Mouse (Mus musculus): Measurements from ENCODE around the gene Syt8. TPM values are rescaled to one million over a fixed set of nuclear protein-coding genes. Genes with fewer than 3 reads are reported as not detected.
A peak's percentile ranks its signal among the peaks of the same experiment; 100 is the strongest.

Gene Syt8
- polyA plus RNA-seq, 1 experiment, result not detected

DNA sequence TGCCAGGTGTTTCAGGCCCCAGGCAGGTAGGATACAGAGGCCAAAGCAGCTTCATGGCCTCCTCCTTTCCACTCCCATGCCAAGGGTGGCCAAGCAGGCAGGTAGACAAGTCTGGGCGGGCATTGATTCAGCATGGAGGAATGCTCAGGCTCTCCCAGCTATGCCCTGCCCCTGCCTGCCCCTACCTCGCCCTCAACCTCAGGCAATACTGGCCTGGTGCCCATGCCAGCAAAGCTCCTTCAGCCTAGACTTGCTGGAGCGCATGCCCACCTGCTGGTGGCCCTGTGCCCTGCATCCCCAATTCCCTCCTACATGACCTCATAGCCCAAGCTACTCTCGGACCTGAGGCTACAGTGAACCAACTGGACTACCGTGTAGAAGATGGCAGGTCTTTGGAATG is 2.7 kb downstream of the Syt8 start:
- no peaks in the 10 kb centered on the region for H3K36me3 ChIP-seq (ENCODE audit: control insufficient read depth, insufficient read depth, low read length, poor library complexity, severe bottlenecking)
- TF ChIP-seq CTCF (IDR thresholded peaks at IDR 0.05; ENCODE audit: low read depth, low read length) (no peak), EP300 (IDR thresholded peaks at IDR 0.05; ENCODE audit: insufficient read depth, low read depth, low read length) (no peak), POLR2A (IDR thresholded peaks at IDR 0.05; ENCODE audit: insufficient read depth, low read length) (no peak)
- peaks cover 1% of the 10 kb centered on the region for H3K4me1 ChIP-seq (ENCODE audit: control insufficient read depth, insufficient read depth, low read length)
- no peak overlapping the region for H3K4me3 ChIP-seq (ENCODE audit: low read depth, low read length)
- no peak overlapping the region for H3K9ac ChIP-seq (ENCODE audit: low read depth, poor library complexity, severe bottlenecking)
- H3K27me3 ChIP-seq (ENCODE audit: control insufficient read depth, insufficient read depth, low read length, poor library complexity, severe bottlenecking), result no peaks in the 10 kb centered on the region
- no peaks in the 10 kb centered on the region for H3K9me3 ChIP-seq (replicated peaks; ENCODE audit: control insufficient read depth, insufficient read depth, low read length, poor library complexity, severe bottlenecking)
- no peak overlapping the region for H3K27ac ChIP-seq (ENCODE audit: insufficient read depth, low read length)

- Histone ChIP-seq H3K4me3 (ENCODE audit: low read depth, low read length) (no peak overlapping the region), H3K36me3 (ENCODE audit: control insufficient read depth, insufficient read depth, low read length, poor library complexity, severe bottlenecking) (no peaks in the 10 kb centered on the region), H3K4me1 (ENCODE audit: control insufficient read depth, insufficient read depth, low read length) (peaks cover 1% of the 10 kb centered on the region), H3K9me3 (replicated peaks; ENCODE audit: control insufficient read depth, insufficient read depth, low read length, poor library complexity, severe bottlenecking) (no peaks in the 10 kb centered on the region), H3K27ac (ENCODE audit: insufficient read depth, low read length) (no peak overlapping the region), H3K27me3 (ENCODE audit: control insufficient read depth, insufficient read depth, low read length, poor library complexity, severe bottlenecking) (no peaks in the 10 kb centered on the region), H3K9ac (ENCODE audit: low read depth, poor library complexity, severe bottlenecking) (no peak overlapping the region)
- no peak for TF ChIP-seq EP300 (IDR thresholded peaks at IDR 0.05; ENCODE audit: insufficient read depth, low read depth, low read length)
- no peak for TF ChIP-seq POLR2A (IDR thresholded peaks at IDR 0.05; ENCODE audit: insufficient read depth, low read length)
- TF ChIP-seq CTCF (IDR thresholded peaks at IDR 0.05; ENCODE audit: low read depth, low read length), result no peak
Observed at GRCm38 (mm10) chr7:142439966-142440365, 5.3 kb downstream of the Syt8 start.

- no peaks in the 10 kb centered on the region for H3K9me3 ChIP-seq (replicated peaks; ENCODE audit: control insufficient read depth, insufficient read depth, low read length, poor library complexity, severe bottlenecking)
- H3K36me3 ChIP-seq (ENCODE audit: control insufficient read depth, insufficient read depth, low read length, poor library complexity, severe bottlenecking), result no peaks in the 10 kb centered on the region
- no peak overlapping the region for H3K4me3 ChIP-seq (ENCODE audit: low read depth, low read length)
- TF ChIP-seq EP300 (IDR thresholded peaks at IDR 0.05; ENCODE audit: insufficient read depth, low read depth, low read length) (no peak), POLR2A (IDR thresholded peaks at IDR 0.05; ENCODE audit: insufficient read depth, low read length) (no peak), CTCF (IDR thresholded peaks at IDR 0.05; ENCODE audit: low read depth, low read length) (peak; percentile 57)
- H3K27me3 ChIP-seq (ENCODE audit: control insufficient read depth, insufficient read depth, low read length, poor library complexity, severe bottlenecking), result no peaks in the 10 kb centered on the region
- peaks cover 1% of the 10 kb centered on the region for H3K4me1 ChIP-seq (ENCODE audit: control insufficient read depth, insufficient read depth, low read length)
- H3K27ac ChIP-seq (ENCODE audit: insufficient read depth, low read length), result no peak overlapping the region
- H3K9ac ChIP-seq (ENCODE audit: low read depth, poor library complexity, severe bottlenecking), result no peak overlapping the region
Observed at GRCm38 (mm10) chr7:142440657-142441114, 6.0 kb downstream of the Syt8 start.

DNA sequence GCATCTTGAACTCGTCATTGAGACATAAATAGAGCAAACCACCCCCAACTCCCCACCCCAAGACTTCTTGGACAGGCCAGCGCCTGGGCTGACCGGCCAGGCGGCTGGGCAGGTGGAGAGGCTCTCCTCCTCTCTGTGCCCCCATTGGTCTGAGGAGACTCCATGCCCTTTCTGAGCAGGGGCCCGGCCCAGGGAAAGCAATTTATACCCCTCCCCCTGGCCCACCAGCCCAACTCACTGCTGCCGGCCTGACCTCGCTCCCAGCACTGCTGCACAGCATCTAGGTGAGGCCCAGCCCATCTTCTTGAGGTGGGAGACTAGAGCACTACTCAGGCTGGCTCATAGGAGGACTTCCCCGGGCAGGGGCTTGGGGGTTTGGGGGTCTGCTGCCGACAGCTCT is 6.9 kb downstream of the Syt8 start, which contains the start of gene Tnni2:
Gene Tnni2, plus strand, starts transcription at position 224 of the 400 bp plus-strand sequence.
- no peak within 1 kb of the TSS for H3K27ac ChIP-seq (ENCODE audit: insufficient read depth, low read length)
- H3K36me3 ChIP-seq (ENCODE audit: control insufficient read depth, insufficient read depth, low read length, poor library complexity, severe bottlenecking), result no peaks in the 10 kb centered on the region
- no peaks in the 10 kb centered on the region for H3K27me3 ChIP-seq (ENCODE audit: control insufficient read depth, insufficient read depth, low read length, poor library complexity, severe bottlenecking)
- no peak within 1 kb of the TSS for H3K4me3 ChIP-seq (ENCODE audit: low read depth, low read length)
- no peaks in the 10 kb centered on the region for H3K9me3 ChIP-seq (replicated peaks; ENCODE audit: control insufficient read depth, insufficient read depth, low read length, poor library complexity, severe bottlenecking)
- TF ChIP-seq EP300 (IDR thresholded peaks at IDR 0.05; ENCODE audit: insufficient read depth, low read depth, low read length) (no peak), CTCF (IDR thresholded peaks at IDR 0.05; ENCODE audit: low read depth, low read length) (no peak), POLR2A (IDR thresholded peaks at IDR 0.05; ENCODE audit: insufficient read depth, low read length) (no peak)
- no peak within 1 kb of the TSS for H3K9ac ChIP-seq (ENCODE audit: low read depth, poor library complexity, severe bottlenecking)
- peaks cover 1% of the 10 kb centered on the region for H3K4me1 ChIP-seq (ENCODE audit: control insufficient read depth, insufficient read depth, low read length)

- H3K9ac ChIP-seq (ENCODE audit: low read depth, poor library complexity, severe bottlenecking), result no peak overlapping the region
- H3K36me3 ChIP-seq (ENCODE audit: control insufficient read depth, insufficient read depth, low read length, poor library complexity, severe bottlenecking), result no peaks in the 10 kb centered on the region
- H3K27ac ChIP-seq (ENCODE audit: insufficient read depth, low read length), result no peak overlapping the region
- H3K27me3 ChIP-seq (ENCODE audit: control insufficient read depth, insufficient read depth, low read length, poor library complexity, severe bottlenecking), result no peaks in the 10 kb centered on the region
- H3K9me3 ChIP-seq (replicated peaks; ENCODE audit: control insufficient read depth, insufficient read depth, low read length, poor library complexity, severe bottlenecking), result no peaks in the 10 kb centered on the region
- no peak for TF ChIP-seq EP300 (IDR thresholded peaks at IDR 0.05; ENCODE audit: insufficient read depth, low read depth, low read length)
- no peak for TF ChIP-seq CTCF (IDR thresholded peaks at IDR 0.05; ENCODE audit: low read depth, low read length)
- TF ChIP-seq POLR2A (IDR thresholded peaks at IDR 0.05; ENCODE audit: insufficient read depth, low read length), result no peak
- no peak overlapping the region for H3K4me3 ChIP-seq (ENCODE audit: low read depth, low read length)
- H3K4me1 ChIP-seq (ENCODE audit: control insufficient read depth, insufficient read depth, low read length), result no peaks in the 10 kb centered on the region
Observed at GRCm38 (mm10) chr7:142442081-142442907, 7.6 kb downstream of the Syt8 start.

DNA sequence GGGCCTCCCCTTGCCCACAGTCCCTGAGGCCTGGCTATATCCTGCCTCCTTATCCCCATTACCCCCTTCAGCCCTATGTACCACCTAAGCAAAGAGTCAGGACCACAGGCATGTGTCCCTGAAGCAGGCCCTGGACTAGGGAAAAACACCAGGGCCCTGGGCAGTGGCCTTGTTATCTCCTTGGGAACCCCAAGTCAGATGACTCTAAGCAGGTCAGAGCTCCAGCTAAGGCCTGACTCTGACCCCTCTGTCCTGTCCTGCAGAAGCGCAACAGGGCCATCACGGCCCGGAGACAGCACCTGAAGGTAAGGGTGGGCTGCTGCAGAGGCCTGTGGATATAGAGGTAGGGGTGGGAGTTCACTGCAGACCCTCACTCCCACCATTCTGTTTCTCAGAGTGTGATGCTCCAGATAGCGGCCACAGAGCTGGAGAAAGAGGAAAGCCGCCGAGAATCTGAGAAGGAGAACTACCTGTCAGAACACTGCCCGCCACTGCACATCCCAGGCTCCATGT is 8.3 kb downstream of the Syt8 start:
- Histone ChIP-seq H3K4me1 (ENCODE audit: control insufficient read depth, insufficient read depth, low read length) (no peaks in the 10 kb centered on the region), H3K4me3 (ENCODE audit: low read depth, low read length) (no peak overlapping the region), H3K36me3 (ENCODE audit: control insufficient read depth, insufficient read depth, low read length, poor library complexity, severe bottlenecking) (no peaks in the 10 kb centered on the region), H3K9ac (ENCODE audit: low read depth, poor library complexity, severe bottlenecking) (no peak overlapping the region), H3K9me3 (replicated peaks; ENCODE audit: control insufficient read depth, insufficient read depth, low read length, poor library complexity, severe bottlenecking) (no peaks in the 10 kb centered on the region), H3K27me3 (ENCODE audit: control insufficient read depth, insufficient read depth, low read length, poor library complexity, severe bottlenecking) (no peaks in the 10 kb centered on the region), H3K27ac (ENCODE audit: insufficient read depth, low read length) (no peak overlapping the region)
- TF ChIP-seq EP300 (IDR thresholded peaks at IDR 0.05; ENCODE audit: insufficient read depth, low read depth, low read length), result no peak
- no peak for TF ChIP-seq CTCF (IDR thresholded peaks at IDR 0.05; ENCODE audit: low read depth, low read length)
- TF ChIP-seq POLR2A (IDR thresholded peaks at IDR 0.05; ENCODE audit: insufficient read depth, low read length), result no peak

Data from ES-Bruce4 (cell line).